Mouse (Mus musculus) intestine, postnatal 0 days (tissue): ENCODE results near the gene Zfp869. TPM values are rescaled to one million over a fixed set of nuclear protein-coding genes. Genes with fewer than 3 reads are reported as not detected.
"Not testable (repeated sequence)": the region's sequence is repeated elsewhere in the genome, so short reads cannot be mapped to it uniquely, and the experiment has no call there.

Source experiments
- ATAC-seq: fragments of 200-750 bp; cut with Nextera tagmentation; 2 replicates; pipeline ENCODE4 v1.8.0; 2017; ENCODE audit warnings: mild to moderate bottlenecking, moderate TSS enrichment, moderate library complexity
- H3K27ac ChIP-seq: fragments of 300-500 bp; sonication (generic); 2 replicates; pipeline ENCODE4 v1.5.1; 2014; ENCODE audit warnings: mild to moderate bottlenecking, low read depth, low read length, moderate library complexity
- H3K27me3 ChIP-seq: fragments of 300-500 bp; sonication (generic); replicated peaks from 2 replicates; pipeline ENCODE4 v1.6.1; 2014; ENCODE audit warnings: low read length, mixed read lengths; ENCODE audit not compliant: control insufficient read depth, insufficient read depth
- H3K36me3 ChIP-seq: fragments of 300-500 bp; sonication (generic); 2 replicates; pipeline ENCODE4 v1.6.1; 2014; ENCODE audit warnings: mild to moderate bottlenecking, moderate library complexity; ENCODE audit not compliant: control insufficient read depth, insufficient read depth
- H3K4me1 ChIP-seq: fragments of 300-500 bp; sonication (generic); replicated peaks from 2 replicates; pipeline ENCODE4 v1.6.1; 2014; ENCODE audit warnings: antibody characterized with exemption, low read length, mixed read lengths; ENCODE audit not compliant: control insufficient read depth, insufficient read depth
- H3K4me2 ChIP-seq: fragments of 300-500 bp; sonication (generic); replicated peaks from 2 replicates; pipeline ENCODE4 v1.6.1; 2014; ENCODE audit warnings: low read depth, mild to moderate bottlenecking, moderate library complexity
- H3K4me3 ChIP-seq: fragments of 300-500 bp; sonication (generic); 2 replicates; pipeline ENCODE4 v1.5.1; 2014; ENCODE audit warnings: low read depth, low read length
- H3K9ac ChIP-seq: fragments of 300-500 bp; sonication (generic); 2 replicates; pipeline ENCODE4 v1.6.1; 2014; ENCODE audit warnings: mild to moderate bottlenecking, low read depth, low read length
- H3K9me3 ChIP-seq: fragments of 300-500 bp; sonication (generic); 2 replicates; pipeline ENCODE4 v1.6.1; 2016; ENCODE audit warnings: mixed run types; ENCODE audit not compliant: control insufficient read depth
- CTCF ChIP-seq: sonication (generic); IDR thresholded peaks from 2 replicates; pipeline ENCODE4 v1.5.1; 2016; ENCODE audit warnings: low read depth, mild to moderate bottlenecking, control low read depth, antibody characterized with exemption, moderate library complexity
- WGBS: fragments of 180-500 bp; shearing (Covaris S2); extraction: QIAGEN DNeasy Blood & Tissue Kit; methylation state at CpG from one replicate; pipeline ENCODE4 v1.1.7; 2014; 5-methylcytosine and 5-hydroxymethylcytosine counted together
- polyA plus RNA-seq: library from polyadenylated mRNA; unstranded; fragments of >200 nt; fragmentation: Nextera tagmentation; extraction: Ambion mirVana; gene quantifications from 2 replicates; pipeline ENCODE4 v1.2.1, GENCODE M21; 2015

Gene Zfp869
- 9.9 and 10.8 TPM in 2 replicates for polyA plus RNA-seq

- H3K9me3 ChIP-seq, H3K4me1 ChIP-seq, H3K27ac ChIP-seq, H3K9ac ChIP-seq, ATAC-seq, H3K4me2 ChIP-seq, H3K27me3 ChIP-seq, H3K4me3 ChIP-seq: not testable (repeated sequence)
- H3K36me3 ChIP-seq, result peaks cover 51% of the 10 kb centered on the region
- WGBS, result 98% methylated on average over 10 of the region's 10 CpGs
Measured at GRCm38 (mm10) chr8:69710624-69711023, at the start of gene Zfp869. Gene Zfp869, minus strand, starts transcription at chr8:69710724.

DNA sequence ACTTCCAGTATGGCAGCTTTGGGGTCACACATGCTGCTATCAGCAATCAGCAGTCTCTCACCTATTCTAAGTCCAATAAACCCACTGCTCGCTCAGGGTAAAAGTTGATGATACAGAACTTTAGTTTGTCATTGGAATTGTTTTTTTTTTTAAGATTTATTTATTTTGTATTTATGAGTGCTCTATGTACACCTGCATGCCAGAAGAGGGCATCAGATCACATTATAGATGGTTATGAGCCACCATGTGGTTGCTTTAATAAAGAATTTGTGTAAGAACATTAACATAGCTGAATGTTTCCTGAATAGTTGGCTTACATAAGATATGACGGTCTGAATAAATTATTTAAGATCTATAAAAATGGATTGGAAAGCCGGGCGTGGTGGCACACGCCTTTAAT, 47.8 kb upstream of the Zfp869 start:
- TF ChIP-seq CTCF, result peak; percentile 29; the same call in 1 of the 2 replicates
- no peaks in the 10 kb centered on the region for H3K27me3 ChIP-seq
- no peak overlapping the region for H3K9ac ChIP-seq
- no peaks in the 10 kb centered on the region for H3K9me3 ChIP-seq
- no peak overlapping the region for H3K27ac ChIP-seq
- no peak overlapping the region for H3K4me2 ChIP-seq
- H3K4me1 ChIP-seq, result no peaks in the 10 kb centered on the region
- 93% methylated on average over 5 of the region's 5 CpGs for WGBS
- no peak for ATAC-seq
- H3K36me3 ChIP-seq, result peaks cover 37% of the 10 kb centered on the region
- no peak overlapping the region for H3K4me3 ChIP-seq

GRCm38 (mm10) chr8:69752437-69752836, 41.9 kb upstream of the Zfp869 start:
- no peak for ATAC-seq

GRCm38 (mm10) chr8:69749544-69750454, 39.3 kb upstream of the Zfp869 start, which contains the start of gene Zfp963:
Gene Zfp963, minus strand, starts transcription at chr8:69749970.
- peak; percentile 99 for ATAC-seq
- Histone ChIP-seq H3K4me1 (peaks cover 3% of the 10 kb centered on the region; the same call in 1 of the 2 replicates), H3K36me3 (no peaks in the 10 kb centered on the region), H3K27me3 (no peaks in the 10 kb centered on the region), H3K9ac (peak within 1 kb of the TSS; percentile 85), H3K27ac (peak within 1 kb of the TSS; percentile 99), H3K4me3 (peak within 1 kb of the TSS; percentile 72), H3K4me2 (peak within 1 kb of the TSS; percentile 67), H3K9me3 (no peaks in the 10 kb centered on the region)
- no peak; the same call in 1 of the 2 replicates for TF ChIP-seq CTCF
- WGBS, result 2% methylated on average over 48 of the region's 48 CpGs

More at GRCm38 (mm10) chr8:69752437-69752836, 41.9 kb upstream of the Zfp869 start:
- Histone ChIP-seq H3K4me3 (no peak overlapping the region), H3K9me3 (no peaks in the 10 kb centered on the region), H3K9ac (no peak overlapping the region), H3K4me2 (no peak overlapping the region), H3K27me3 (no peaks in the 10 kb centered on the region), H3K4me1 (peaks cover 3% of the 10 kb centered on the region; the same call in 1 of the 2 replicates), H3K27ac (no peak overlapping the region), H3K36me3 (0 out of 2 replicates have a peak, but pooled peaks cover 11% of the 10 kb centered on the region)
- no peak for TF ChIP-seq CTCF
- WGBS, result 85% methylated on average over 2 of the region's 2 CpGs

GRCm38 (mm10) chr8:69741231-69741630, 30.7 kb upstream of the Zfp869 start:
- Histone ChIP-seq H3K4me2 (0 out of 2 replicates have a peak overlapping the region, but pooled peaks have one; percentile 2), H3K27ac (no peak overlapping the region), H3K9me3 (no peaks in the 10 kb centered on the region), H3K36me3 (peaks cover 17% of the 10 kb centered on the region; the same call in 1 of the 2 replicates), H3K27me3 (no peaks in the 10 kb centered on the region), H3K9ac (no peak overlapping the region), H3K4me3 (no peak overlapping the region), H3K4me1 (no peaks in the 10 kb centered on the region)
- WGBS, result 81% methylated on average over 2 of the region's 2 CpGs
- TF ChIP-seq CTCF, result no peak
- ATAC-seq, result no peak

DNA sequence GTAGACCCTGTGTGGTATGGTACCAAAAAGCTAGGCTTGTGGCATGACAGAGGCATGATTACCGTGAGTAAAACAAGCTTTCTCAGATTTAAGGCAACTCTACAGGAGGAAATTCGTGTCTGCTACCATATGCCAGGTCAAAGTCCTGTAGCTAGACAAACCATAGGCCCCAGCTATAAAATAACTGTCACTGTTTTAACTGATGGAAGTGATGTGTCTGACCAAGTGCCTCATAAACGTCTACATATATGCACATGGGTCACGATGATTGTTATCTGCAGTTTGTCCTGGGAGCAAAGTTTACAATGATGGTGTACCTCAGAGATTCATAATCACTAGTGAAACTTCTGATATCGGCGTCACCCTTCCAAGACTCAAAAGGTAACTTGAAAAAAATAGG, 30.2 kb upstream of the Zfp869 start:
- H3K36me3 ChIP-seq, result peaks cover 17% of the 10 kb centered on the region; the same call in 1 of the 2 replicates
- H3K27ac ChIP-seq, result peak overlapping the region; percentile 50; the same call in 1 of the 2 replicates
- 0 out of 2 replicates have a peak overlapping the region, but pooled peaks have one; percentile 2 for H3K4me2 ChIP-seq
- 43% methylated on average over 6 of the region's 6 CpGs for WGBS
- no peak overlapping the region for H3K9ac ChIP-seq
- H3K27me3 ChIP-seq, result no peaks in the 10 kb centered on the region
- peak; percentile 80 for ATAC-seq
- no peak for TF ChIP-seq CTCF
- H3K9me3 ChIP-seq, result no peaks in the 10 kb centered on the region
- no peak overlapping the region for H3K4me3 ChIP-seq
- no peaks in the 10 kb centered on the region for H3K4me1 ChIP-seq
